Mouse (Mus musculus): Measurements from ENCODE around the gene Ak8. TPM values are rescaled to one million over a fixed set of nuclear protein-coding genes. Genes with fewer than 3 reads are reported as not detected.

The Ak8 gene
- polyA plus RNA-seq, 1 experiment from 2014 or later: 0.97 TPM

- Histone ChIP-seq H3K4me3 (ENCODE audit: low read depth, low read length) (no peak overlapping the region), H3K27ac (replicated peaks; ENCODE audit: low read depth, low read length) (no peak overlapping the region), H3K9ac (replicated peaks; ENCODE audit: low read length) (no peak overlapping the region), H3K4me1 (ENCODE audit: control insufficient read depth, insufficient read depth, low read length) (no peaks in the 10 kb centered on the region), H3K36me3 (replicated peaks; ENCODE audit: control insufficient read depth, insufficient read depth, low read depth, low read length) (no peaks in the 10 kb centered on the region), H3K27me3 (ENCODE audit: control insufficient read depth, insufficient read depth, low read length) (no peaks in the 10 kb centered on the region), H3K4me2 (ENCODE audit: low read depth, low read length) (no peak overlapping the region), H3K9me3 (replicated peaks; ENCODE audit: control insufficient read depth, low read length) (no peaks in the 10 kb centered on the region)
- DNase-seq (ENCODE audit: low spot score) (no peak), ATAC-seq (replicated peaks; ENCODE audit: insufficient number of reproducible peaks, low FRiP score, low TSS enrichment, low read depth) (no peak)
- 91% methylated on average over 5 of the region's 5 CpGs for WGBS
Observed at GRCm38 (mm10) chr2:28740159-28740558, 40.2 kb downstream of the Ak8 start.

- WGBS: 76% methylated on average over 8 of the region's 8 CpGs
- Histone ChIP-seq H3K9me3 (replicated peaks; ENCODE audit: control insufficient read depth, low read length) (no peaks in the 10 kb centered on the region), H3K27me3 (ENCODE audit: control insufficient read depth, insufficient read depth, low read length) (no peaks in the 10 kb centered on the region), H3K4me2 (ENCODE audit: low read depth, low read length) (no peak overlapping the region), H3K4me1 (ENCODE audit: control insufficient read depth, insufficient read depth, low read length) (no peaks in the 10 kb centered on the region), H3K36me3 (replicated peaks; ENCODE audit: control insufficient read depth, insufficient read depth, low read depth, low read length) (no peaks in the 10 kb centered on the region), H3K27ac (replicated peaks; ENCODE audit: low read depth, low read length) (no peak overlapping the region), H3K4me3 (ENCODE audit: low read depth, low read length) (no peak overlapping the region), H3K9ac (replicated peaks; ENCODE audit: low read length) (no peak overlapping the region)
- ATAC-seq (replicated peaks; ENCODE audit: insufficient number of reproducible peaks, low FRiP score, low TSS enrichment, low read depth) (no peak), DNase-seq (ENCODE audit: low spot score) (no peak)
Observed at GRCm38 (mm10) chr2:28742701-28743100, 42.7 kb downstream of the Ak8 start.

- H3K4me1 ChIP-seq (ENCODE audit: control insufficient read depth, insufficient read depth, low read length): no peaks in the 10 kb centered on the region
- no peaks in the 10 kb centered on the region for H3K9me3 ChIP-seq (replicated peaks; ENCODE audit: control insufficient read depth, low read length)
- H3K27me3 ChIP-seq (ENCODE audit: control insufficient read depth, insufficient read depth, low read length): peaks cover 12% of the 10 kb centered on the region
- no peak for ATAC-seq (replicated peaks; ENCODE audit: insufficient number of reproducible peaks, low FRiP score, low TSS enrichment, low read depth)
- H3K4me3 ChIP-seq (ENCODE audit: low read depth, low read length): no peak overlapping the region
- DNase-seq (ENCODE audit: low spot score): no peak
- H3K4me2 ChIP-seq (ENCODE audit: low read depth, low read length): no peak overlapping the region
- H3K9ac ChIP-seq (replicated peaks; ENCODE audit: low read length): no peak overlapping the region
- no peak overlapping the region for H3K27ac ChIP-seq (replicated peaks; ENCODE audit: low read depth, low read length)
- WGBS: 75% methylated on average over 15 of the region's 15 CpGs
- no peaks in the 10 kb centered on the region for H3K36me3 ChIP-seq (replicated peaks; ENCODE audit: control insufficient read depth, insufficient read depth, low read depth, low read length)
Observed at GRCm38 (mm10) chr2:28746682-28747332, 46.8 kb downstream of the Ak8 start.

- peaks cover 12% of the 10 kb centered on the region for H3K27me3 ChIP-seq (ENCODE audit: control insufficient read depth, insufficient read depth, low read length)
- WGBS: 93% methylated on average over 2 of the region's 2 CpGs
- H3K4me2 ChIP-seq (ENCODE audit: low read depth, low read length): no peak overlapping the region
- H3K36me3 ChIP-seq (replicated peaks; ENCODE audit: control insufficient read depth, insufficient read depth, low read depth, low read length): no peaks in the 10 kb centered on the region
- no peak overlapping the region for H3K9ac ChIP-seq (replicated peaks; ENCODE audit: low read length)
- ATAC-seq (replicated peaks; ENCODE audit: insufficient number of reproducible peaks, low FRiP score, low TSS enrichment, low read depth): no peak
- H3K27ac ChIP-seq (replicated peaks; ENCODE audit: low read depth, low read length): no peak overlapping the region
- no peaks in the 10 kb centered on the region for H3K9me3 ChIP-seq (replicated peaks; ENCODE audit: control insufficient read depth, low read length)
- H3K4me1 ChIP-seq (ENCODE audit: control insufficient read depth, insufficient read depth, low read length): no peaks in the 10 kb centered on the region
- H3K4me3 ChIP-seq (ENCODE audit: low read depth, low read length): no peak overlapping the region
- no peak for DNase-seq (ENCODE audit: low spot score)
Observed at GRCm38 (mm10) chr2:28747705-28748104, 47.7 kb downstream of the Ak8 start.

GRCm38 (mm10) chr2:28751186-28751585 lies 51.2 kb downstream of the Ak8 start:
- ATAC-seq (replicated peaks; ENCODE audit: insufficient number of reproducible peaks, low FRiP score, low TSS enrichment, low read depth) (no peak), DNase-seq (ENCODE audit: low spot score) (peak; percentile 58)
- Histone ChIP-seq H3K4me1 (ENCODE audit: control insufficient read depth, insufficient read depth, low read length) (peaks cover 2% of the 10 kb centered on the region; the same call in 1 of the 2 replicates), H3K27me3 (ENCODE audit: control insufficient read depth, insufficient read depth, low read length) (peaks cover 17% of the 10 kb centered on the region), H3K4me2 (ENCODE audit: low read depth, low read length) (peak overlapping the region; percentile 65), H3K4me3 (ENCODE audit: low read depth, low read length) (peak overlapping the region; percentile 32), H3K9ac (replicated peaks; ENCODE audit: low read length) (peak overlapping the region; percentile 50), H3K36me3 (replicated peaks; ENCODE audit: control insufficient read depth, insufficient read depth, low read depth, low read length) (no peaks in the 10 kb centered on the region), H3K27ac (replicated peaks; ENCODE audit: low read depth, low read length) (no peak overlapping the region), H3K9me3 (replicated peaks; ENCODE audit: control insufficient read depth, low read length) (no peaks in the 10 kb centered on the region)
- 2% methylated on average over 17 of the region's 17 CpGs for WGBS

GRCm38 (mm10) chr2:28751658-28752057 lies 51.7 kb downstream of the Ak8 start:
- H3K9ac ChIP-seq (replicated peaks; ENCODE audit: low read length): peak overlapping the region; percentile 50
- peak; percentile 59 for DNase-seq (ENCODE audit: low spot score)
- no peak overlapping the region for H3K27ac ChIP-seq (replicated peaks; ENCODE audit: low read depth, low read length)
- peaks cover 17% of the 10 kb centered on the region for H3K27me3 ChIP-seq (ENCODE audit: control insufficient read depth, insufficient read depth, low read length)
- H3K36me3 ChIP-seq (replicated peaks; ENCODE audit: control insufficient read depth, insufficient read depth, low read depth, low read length): no peaks in the 10 kb centered on the region
- 6% methylated on average over 17 of the region's 17 CpGs for WGBS
- H3K4me2 ChIP-seq (ENCODE audit: low read depth, low read length): peak overlapping the region; percentile 65
- ATAC-seq (replicated peaks; ENCODE audit: insufficient number of reproducible peaks, low FRiP score, low TSS enrichment, low read depth): 0 out of 2 replicates have a peak, but pooled peaks have one; percentile 10
- peak overlapping the region; percentile 32 for H3K4me3 ChIP-seq (ENCODE audit: low read depth, low read length)
- H3K9me3 ChIP-seq (replicated peaks; ENCODE audit: control insufficient read depth, low read length): no peaks in the 10 kb centered on the region
- H3K4me1 ChIP-seq (ENCODE audit: control insufficient read depth, insufficient read depth, low read length): peaks cover 2% of the 10 kb centered on the region; the same call in 1 of the 2 replicates

GRCm38 (mm10) chr2:28752388-28752787 lies 52.4 kb downstream of the Ak8 start:
- Histone ChIP-seq H3K27ac (replicated peaks; ENCODE audit: low read depth, low read length) (no peak overlapping the region), H3K4me1 (ENCODE audit: control insufficient read depth, insufficient read depth, low read length) (peaks cover 2% of the 10 kb centered on the region; the same call in 1 of the 2 replicates), H3K9ac (replicated peaks; ENCODE audit: low read length) (no peak overlapping the region), H3K27me3 (ENCODE audit: control insufficient read depth, insufficient read depth, low read length) (peaks cover 17% of the 10 kb centered on the region), H3K4me3 (ENCODE audit: low read depth, low read length) (no peak overlapping the region), H3K9me3 (replicated peaks; ENCODE audit: control insufficient read depth, low read length) (no peaks in the 10 kb centered on the region), H3K36me3 (replicated peaks; ENCODE audit: control insufficient read depth, insufficient read depth, low read depth, low read length) (no peaks in the 10 kb centered on the region), H3K4me2 (ENCODE audit: low read depth, low read length) (no peak overlapping the region)
- ATAC-seq (replicated peaks; ENCODE audit: insufficient number of reproducible peaks, low FRiP score, low TSS enrichment, low read depth): no peak
- DNase-seq (ENCODE audit: low spot score): no peak
- 31% methylated on average over 8 of the region's 8 CpGs for WGBS

- Histone ChIP-seq H3K4me1 (ENCODE audit: control insufficient read depth, insufficient read depth, low read length) (peaks cover 2% of the 10 kb centered on the region; the same call in 1 of the 2 replicates), H3K27me3 (ENCODE audit: control insufficient read depth, insufficient read depth, low read length) (peaks cover 5% of the 10 kb centered on the region), H3K4me2 (ENCODE audit: low read depth, low read length) (no peak overlapping the region), H3K36me3 (replicated peaks; ENCODE audit: control insufficient read depth, insufficient read depth, low read depth, low read length) (no peaks in the 10 kb centered on the region), H3K9me3 (replicated peaks; ENCODE audit: control insufficient read depth, low read length) (no peaks in the 10 kb centered on the region), H3K4me3 (ENCODE audit: low read depth, low read length) (no peak overlapping the region), H3K9ac (replicated peaks; ENCODE audit: low read length) (no peak overlapping the region), H3K27ac (replicated peaks; ENCODE audit: low read depth, low read length) (no peak overlapping the region)
- 3% methylated on average over 7 of the region's 7 CpGs for WGBS
- peak; percentile 90 for DNase-seq (ENCODE audit: low spot score)
- ATAC-seq (replicated peaks; ENCODE audit: insufficient number of reproducible peaks, low FRiP score, low TSS enrichment, low read depth): no peak
Observed at GRCm38 (mm10) chr2:28755451-28755850, 55.5 kb downstream of the Ak8 start.
